Mouse (Mus musculus) thymus, adult 2 months (tissue): ENCODE measurements around the gene Ccdc28a. TPM values are rescaled to one million over a fixed set of nuclear protein-coding genes. Genes with fewer than 3 reads are reported as not detected.

ENCODE experiments used
- DNase-seq: peaks from one replicate; pipeline ENCODE4 v3.0.0; 2021
- H3K27ac ChIP-seq: fragments of 200-500 bp; 2 replicates; pipeline ENCODE4 v1.5.1; 2012; ENCODE audit warnings: low read length, control low read depth; ENCODE audit not compliant: control insufficient read depth, insufficient read depth
- H3K27me3 ChIP-seq: fragments of 200-500 bp; 2 replicates; pipeline ENCODE4 v1.6.1; 2012; ENCODE audit warnings: mild to moderate bottlenecking, low read length, moderate library complexity, mixed read lengths; ENCODE audit not compliant: control insufficient read depth, insufficient read depth
- H3K36me3 ChIP-seq: fragments of 200-500 bp; 2 replicates; pipeline ENCODE4 v1.6.1; 2012; ENCODE audit warnings: mild to moderate bottlenecking, low read length, moderate library complexity; ENCODE audit not compliant: control insufficient read depth, insufficient read depth
- H3K4me1 ChIP-seq: fragments of 200-500 bp; replicated peaks from 2 replicates; pipeline ENCODE4 v1.6.1; 2012; ENCODE audit warnings: low read length; ENCODE audit not compliant: control insufficient read depth, insufficient read depth
- H3K4me3 ChIP-seq: fragments of 200-500 bp; 2 replicates; pipeline ENCODE4 v1.5.1; 2012; ENCODE audit warnings: mild to moderate bottlenecking, low read length, control low read depth, moderate library complexity; ENCODE audit not compliant: control insufficient read depth, insufficient read depth
- CTCF ChIP-seq: fragments of 200-500 bp; IDR thresholded peaks from 2 replicates; pipeline ENCODE4 v1.5.1; 2012; ENCODE audit warnings: mild to moderate bottlenecking, control low read depth, low read length, moderate library complexity, borderline replicate concordance; ENCODE audit not compliant: control insufficient read depth, poor library complexity, insufficient read depth; ENCODE audit errors: extremely low read depth
- POLR2A ChIP-seq: fragments of 200-500 bp; IDR thresholded peaks from 2 replicates; pipeline ENCODE4 v1.6.1; 2012; ENCODE audit warnings: mild to moderate bottlenecking, low read length, control low read depth, moderate library complexity; ENCODE audit not compliant: control insufficient read depth, poor library complexity, insufficient read depth; ENCODE audit errors: extremely low read depth
- WGBS: fragments of 180-500 bp; shearing (Covaris S2); methylation state at CpG from one replicate; pipeline ENCODE4 v1.1.7; 2018; 5-methylcytosine and 5-hydroxymethylcytosine counted together
- polyA plus RNA-seq: library from polyadenylated mRNA; depleted of rRNA; stranded (reverse); fragments of >200 nt; gene quantifications from 2 replicates; pipeline ENCODE4 v1.2.3, GENCODE M21; 2012; rRNA removed

The Ccdc28a gene
- polyA plus RNA-seq, 1 experiment: 40.5 TPM

- 91% methylated on average over 6 of the region's 6 CpGs for WGBS
- Histone ChIP-seq H3K36me3 (no peaks in the 10 kb centered on the region), H3K4me1 (peaks cover 4% of the 10 kb centered on the region), H3K4me3 (no peak overlapping the region), H3K27ac (no peak overlapping the region), H3K27me3 (no peaks in the 10 kb centered on the region)
- TF ChIP-seq POLR2A (no peak), CTCF (no peak)
- DNase-seq: no peak
Measured at GRCm38 (mm10) chr10:18188564-18188963, 46.2 kb downstream of the Ccdc28a start.

- H3K36me3 ChIP-seq: no peaks in the 10 kb centered on the region
- no peak for DNase-seq
- no peaks in the 10 kb centered on the region for H3K4me1 ChIP-seq
- H3K4me3 ChIP-seq: no peak overlapping the region
- no peak overlapping the region for H3K27ac ChIP-seq
- TF ChIP-seq POLR2A: no peak
- TF ChIP-seq CTCF: no peak
- WGBS: 96% methylated on average over 5 of the region's 5 CpGs
- no peaks in the 10 kb centered on the region for H3K27me3 ChIP-seq
Measured at GRCm38 (mm10) chr10:18182246-18182645, 52.6 kb downstream of the Ccdc28a start.

- WGBS: 80% methylated on average over 2 of the region's 2 CpGs
- Histone ChIP-seq H3K4me1 (no peaks in the 10 kb centered on the region), H3K4me3 (no peak overlapping the region), H3K27me3 (no peaks in the 10 kb centered on the region), H3K36me3 (no peaks in the 10 kb centered on the region), H3K27ac (no peak overlapping the region)
- DNase-seq: no peak
- TF ChIP-seq POLR2A (no peak), CTCF (no peak)
Measured at GRCm38 (mm10) chr10:18177304-18177703, 57.5 kb downstream of the Ccdc28a start.

- 35% methylated on average over 7 of the region's 7 CpGs for WGBS
- H3K4me1 ChIP-seq: no peaks in the 10 kb centered on the region
Measured at GRCm38 (mm10) chr10:18176722-18177121, 58.1 kb downstream of the Ccdc28a start.

DNA sequence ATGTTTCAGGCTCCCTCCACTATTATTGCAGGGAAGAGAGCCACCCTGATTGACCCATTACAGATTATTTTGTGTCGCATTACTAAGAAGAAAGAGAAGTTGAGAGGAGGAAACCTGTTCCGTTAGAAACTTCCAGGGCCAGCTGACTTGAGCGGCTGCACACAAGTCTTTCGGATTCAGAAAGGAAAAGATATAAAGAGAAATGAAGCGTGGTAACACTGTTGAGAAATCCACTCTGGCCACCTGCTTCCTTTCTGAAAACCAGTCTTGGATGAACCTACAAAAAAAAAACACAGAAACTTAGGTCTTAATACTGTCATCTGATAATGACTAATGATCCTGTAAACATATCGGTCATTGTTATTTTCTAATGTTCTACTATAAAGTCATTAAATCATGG is 59.7 kb downstream of the Ccdc28a start:
- WGBS: 52% methylated on average over 6 of the region's 6 CpGs
- no peak overlapping the region for H3K4me3 ChIP-seq
- no peak for TF ChIP-seq POLR2A
- no peak for TF ChIP-seq CTCF
- no peaks in the 10 kb centered on the region for H3K36me3 ChIP-seq
- H3K27me3 ChIP-seq: no peaks in the 10 kb centered on the region
- no peak for DNase-seq
- H3K4me1 ChIP-seq: no peaks in the 10 kb centered on the region
- no peak overlapping the region for H3K27ac ChIP-seq

More at GRCm38 (mm10) chr10:18176722-18177121, 58.1 kb downstream of the Ccdc28a start:
- no peak overlapping the region for H3K27ac ChIP-seq
- H3K36me3 ChIP-seq: no peaks in the 10 kb centered on the region
- DNase-seq: no peak
- no peak overlapping the region for H3K4me3 ChIP-seq
- TF ChIP-seq POLR2A (no peak), CTCF (no peak)
- H3K27me3 ChIP-seq: no peaks in the 10 kb centered on the region

Other genes with a start within 250 kb of the Ccdc28a start
- 13.8 and 16.0 TPM in 2 replicates for gene Abracl, start 211.7 kb downstream of the Ccdc28a start, polyA plus RNA-seq
- 95.8 and 98.1 TPM in 2 replicates for gene Reps1, start 179.1 kb downstream of the Ccdc28a start, polyA plus RNA-seq
- gene Ect2l, start 24.1 kb downstream of the Ccdc28a start, polyA plus RNA-seq: 0.22 and 0.41 TPM in 2 replicates
- gene Nhsl1, start 84.0 kb upstream of the Ccdc28a start, polyA plus RNA-seq: 15.9 and 18.1 TPM in 2 replicates